Mouse (Mus musculus) MN1 (cell line): ENCODE measurements around the gene Angptl6.

ENCODE experiments used
- DNase-seq: peaks from one replicate; pipeline ENCODE4 v3.0.0-alpha.2; 2016; ENCODE audit warnings: low spot score

The Angptl6 gene

GRCm38 (mm10) chr9:20886563-20886962 is 7.0 kb upstream of the Angptl6 start:
- DNase-seq, result no peak

- DNase-seq, result no peak
These were observed 839 bp downstream of the Angptl6 start for GRCm38 (mm10) chr9:20878710-20879065.

DNA sequence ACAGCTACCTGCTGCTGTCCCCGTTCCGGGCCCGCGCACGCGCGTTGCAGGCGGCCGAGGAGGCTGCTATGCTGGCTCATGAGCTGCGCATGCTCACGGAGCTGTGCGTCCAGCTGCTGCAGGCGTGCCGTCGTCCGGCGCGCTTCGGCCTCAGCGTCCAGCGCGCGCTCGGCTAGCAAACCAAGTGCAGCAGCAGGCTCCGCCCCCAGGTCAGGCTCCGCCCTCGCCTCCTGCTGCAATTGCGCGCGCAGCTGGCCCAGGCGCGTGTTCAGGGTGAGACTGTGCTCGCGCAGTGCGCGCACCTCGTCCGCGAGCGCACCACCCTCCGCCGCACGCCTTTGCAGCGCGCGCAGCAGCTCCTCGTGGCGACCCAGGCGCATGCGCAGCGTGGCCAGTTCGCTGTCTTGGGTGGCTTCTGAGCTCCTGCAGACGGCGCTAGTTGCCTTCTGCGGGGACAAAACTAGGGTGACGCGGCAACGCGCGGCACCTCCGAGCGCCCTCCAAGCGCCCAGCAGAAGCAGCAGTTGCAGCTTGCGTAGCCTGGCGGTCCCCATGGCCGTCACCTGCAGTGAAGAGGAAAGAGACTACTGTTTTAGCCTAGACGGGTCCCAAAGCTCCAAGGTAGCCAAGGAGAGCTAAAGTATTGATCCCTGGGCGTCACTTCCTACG is 1.4 kb downstream of the Angptl6 start:
- peak; percentile 98 for DNase-seq

- no peak for DNase-seq
These were observed 2.1 kb downstream of the Angptl6 start for GRCm38 (mm10) chr9:20877118-20878040.

DNA sequence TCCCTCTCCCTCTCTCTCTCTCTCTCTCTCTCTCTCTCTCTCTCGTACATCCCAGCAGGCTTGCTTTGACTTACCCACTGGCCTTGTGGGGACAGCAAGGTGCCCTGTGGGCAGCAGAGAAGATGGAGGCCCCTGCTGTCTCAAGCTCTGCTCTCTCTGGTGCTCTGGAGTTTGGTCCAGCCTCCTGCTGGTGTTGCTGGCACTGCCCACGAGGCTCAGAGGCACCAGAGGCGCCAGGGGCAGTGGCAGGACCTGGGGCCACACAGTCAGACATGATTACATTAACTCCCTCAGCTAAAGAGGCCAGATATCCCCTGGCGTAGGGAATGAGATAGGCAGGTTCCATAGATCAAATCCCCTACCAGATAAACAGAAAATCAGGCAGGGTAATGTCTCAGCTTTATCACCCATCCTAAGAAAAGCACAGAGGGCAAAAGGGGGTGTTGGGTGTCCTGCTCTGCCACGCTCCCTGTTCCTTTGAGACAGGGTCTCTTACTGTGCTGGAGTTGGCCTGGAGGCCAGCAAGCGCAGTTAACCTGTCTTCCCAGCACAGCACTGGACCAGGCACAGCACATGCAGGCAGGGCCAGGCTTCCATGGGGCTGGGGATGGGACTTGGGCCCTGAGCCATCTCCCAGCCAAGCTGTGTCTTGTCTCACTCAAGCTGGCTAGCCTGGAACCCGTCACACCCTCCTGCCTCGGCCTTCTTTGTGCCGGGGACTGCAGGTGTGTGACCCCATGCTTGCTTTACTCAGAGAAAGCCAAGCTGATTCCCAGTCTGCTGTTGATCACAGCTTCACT is 3.0 kb downstream of the Angptl6 start:
- DNase-seq, result peak; percentile 42

GRCm38 (mm10) chr9:20875021-20875790 is 4.3 kb downstream of the Angptl6 start:
- no peak for DNase-seq

GRCm38 (mm10) chr9:20873521-20873920 is 6.0 kb downstream of the Angptl6 start:
- no peak for DNase-seq

DNA sequence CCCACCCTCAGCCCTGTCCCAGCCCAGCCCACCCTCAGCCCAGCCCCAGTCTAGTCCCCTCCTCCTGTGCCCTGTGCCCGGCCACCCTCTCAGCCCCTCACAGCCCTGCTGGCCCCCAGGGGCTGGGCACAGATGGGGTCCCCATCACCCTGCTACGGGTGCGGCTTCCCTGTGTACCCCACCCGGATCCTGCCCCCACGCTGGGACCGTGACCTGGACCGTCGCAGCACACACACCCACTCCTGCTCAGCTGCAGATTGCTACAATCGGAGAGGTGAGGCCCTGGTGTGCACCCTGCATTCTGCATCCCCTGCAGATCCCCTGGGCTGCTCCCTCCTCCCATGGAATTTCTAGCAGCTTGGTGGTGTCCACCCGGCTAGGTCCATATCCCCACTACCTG is 6.5 kb downstream of the Angptl6 start:
- DNase-seq, result no peak

- no peak for DNase-seq
These were observed 9.0 kb downstream of the Angptl6 start for GRCm38 (mm10) chr9:20870211-20871173.

GRCm38 (mm10) chr9:20869246-20869645 is 10.3 kb downstream of the Angptl6 start:
- no peak for DNase-seq

GRCm38 (mm10) chr9:20868448-20869001 is 11.0 kb downstream of the Angptl6 start, which contains the start of gene A230050P20Rik:
A230050P20Rik (plus strand) TSS chr9:20868642.
- DNase-seq, result no peak

DNA sequence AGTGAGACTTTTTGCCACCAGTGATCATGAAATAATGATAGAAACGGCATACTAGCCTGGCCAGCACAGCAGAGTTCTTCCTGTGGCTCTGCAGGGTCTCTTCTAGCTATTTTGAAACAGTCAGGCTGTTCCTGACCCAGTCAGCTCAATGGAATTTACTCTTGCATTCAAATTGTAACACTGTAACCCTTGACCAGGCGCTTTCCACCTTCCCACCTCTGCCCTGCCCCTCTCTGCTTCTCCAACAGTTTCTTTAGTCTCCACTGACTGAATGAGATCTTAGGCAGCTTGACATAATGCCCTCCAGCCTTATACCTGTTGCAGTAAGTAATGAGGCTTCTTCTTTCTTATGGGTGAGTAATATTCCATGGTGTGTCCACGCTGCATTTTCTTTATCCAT is 12.6 kb downstream of the Angptl6 start:
- no peak for DNase-seq

- no peak for DNase-seq
These were observed 17.3 kb downstream of the Angptl6 start for GRCm38 (mm10) chr9:20862225-20862624.

DNA sequence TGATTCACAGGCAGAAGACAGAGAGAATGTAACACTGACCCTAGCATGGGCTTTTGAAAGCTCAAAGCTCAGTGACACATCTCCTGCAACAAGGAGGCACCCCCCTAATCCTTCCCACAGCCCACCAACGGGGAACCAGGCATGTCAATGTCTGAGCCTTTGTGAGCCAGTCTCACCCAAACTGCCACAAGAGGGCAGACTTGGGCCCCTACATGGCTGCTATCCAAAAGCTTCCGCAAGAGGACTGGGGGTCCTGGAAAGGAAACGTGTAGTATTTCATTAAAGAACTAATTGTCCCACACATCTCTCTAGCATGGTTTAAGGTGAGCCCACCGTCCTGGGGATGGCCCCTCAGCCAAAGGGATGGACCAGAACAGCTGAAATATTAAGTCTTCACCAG is 17.7 kb downstream of the Angptl6 start:
- DNase-seq, result peak; percentile 21

DNA sequence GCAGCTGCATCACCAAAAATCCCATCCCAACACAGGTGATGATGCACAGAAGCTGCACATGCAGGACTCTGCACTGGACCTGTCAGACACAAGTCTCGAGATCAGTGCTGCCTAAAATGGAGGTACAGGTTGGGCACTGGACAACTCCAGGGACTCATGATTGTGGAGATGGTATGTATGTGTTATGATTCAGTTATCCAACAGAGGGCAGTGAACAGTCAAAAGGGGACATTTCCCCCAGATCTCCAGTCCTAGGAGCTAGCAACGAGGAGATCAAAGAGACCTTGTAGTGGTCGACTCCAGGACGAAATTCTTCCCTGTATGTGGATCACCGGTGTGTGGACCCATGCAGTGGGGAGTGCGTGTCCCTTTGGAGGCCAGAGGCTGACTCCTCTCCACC is 19.6 kb downstream of the Angptl6 start:
- no peak for DNase-seq

GRCm38 (mm10) chr9:20857131-20857530 is 22.4 kb downstream of the Angptl6 start:
- DNase-seq, result no peak

DNA sequence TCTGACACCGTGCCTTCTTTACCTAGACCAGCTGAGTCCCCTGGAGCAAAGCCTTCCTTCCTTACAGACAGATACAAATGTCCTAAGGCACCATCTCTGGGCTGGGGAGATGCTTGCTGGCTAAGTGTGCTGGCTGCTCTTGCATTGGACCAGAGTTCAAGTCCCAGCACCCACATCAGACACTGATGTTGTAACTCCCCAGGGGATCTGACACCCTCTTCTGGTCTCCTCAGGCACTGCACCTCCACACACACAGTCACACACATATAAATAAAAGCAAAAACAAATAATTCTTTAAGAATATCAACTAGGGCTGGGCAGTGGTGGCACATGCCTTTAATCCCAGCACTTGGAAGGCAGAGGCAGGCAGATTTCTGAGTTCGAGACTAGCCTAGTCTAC is 29.3 kb downstream of the Angptl6 start:
- no peak for DNase-seq

GRCm38 (mm10) chr9:20842670-20843069 is 36.9 kb downstream of the Angptl6 start:
- peak; percentile 50 for DNase-seq

DNA sequence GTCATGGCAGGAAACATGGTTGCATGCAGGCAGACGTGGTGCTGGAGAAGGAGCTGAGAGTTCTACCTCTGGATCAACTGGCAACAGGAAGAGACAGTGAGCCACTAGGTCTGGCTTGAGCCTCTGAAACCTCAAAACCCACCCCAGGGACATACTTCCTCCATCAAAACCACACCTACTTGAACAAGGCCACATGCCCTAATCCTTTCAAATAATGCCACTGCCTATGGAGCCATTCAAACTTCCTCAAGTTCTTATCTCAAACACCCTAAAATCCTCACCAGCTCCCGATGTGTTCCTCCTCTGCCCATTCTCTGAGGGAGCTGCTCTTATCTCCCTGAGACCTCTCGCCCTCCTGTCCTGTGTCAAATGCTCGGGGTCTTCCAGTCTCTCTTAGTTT is 37.3 kb downstream of the Angptl6 start:
- DNase-seq, result no peak

GRCm38 (mm10) chr9:20838931-20839330 is 40.6 kb downstream of the Angptl6 start:
- DNase-seq, result no peak
